Mouse (Mus musculus) CD4-positive, CD25-positive, alpha-beta regulatory T cell, adult 2 months (primary cell): ENCODE results near the gene Gm4027.
"Not testable (repeated sequence)": the region's sequence is repeated elsewhere in the genome, so short reads cannot be mapped to it uniquely, and the experiment has no call there.

ENCODE experiments used
- DNase-seq: peaks from one replicate; pipeline ENCODE4 v3.0.0-alpha.2; 2012; ENCODE audit warnings: low read depth, low spot score

Gene Gm4027

GRCm38 (mm10) chr12:87618569-87618968, at the start of gene Gm4027:
Gm4027 (plus strand) TSS chr12:87618869.
- DNase-seq: not testable (repeated sequence)

- not testable (repeated sequence) for DNase-seq
Measured at GRCm38 (mm10) chr12:87601388-87601787, 17.3 kb upstream of the Gm4027 start.

- not testable (repeated sequence) for DNase-seq
Measured at GRCm38 (mm10) chr12:87602388-87602787, 16.3 kb upstream of the Gm4027 start, which contains the start of gene Oog1. Oog1 (plus strand) TSS chr12:87602688.

GRCm38 (mm10) chr12:87644520-87644919, 25.9 kb downstream of the Gm4027 start, which contains the start of gene Gm16381:
Gm16381 (minus strand) TSS chr12:87644620.
- DNase-seq: not testable (repeated sequence)

DNA sequence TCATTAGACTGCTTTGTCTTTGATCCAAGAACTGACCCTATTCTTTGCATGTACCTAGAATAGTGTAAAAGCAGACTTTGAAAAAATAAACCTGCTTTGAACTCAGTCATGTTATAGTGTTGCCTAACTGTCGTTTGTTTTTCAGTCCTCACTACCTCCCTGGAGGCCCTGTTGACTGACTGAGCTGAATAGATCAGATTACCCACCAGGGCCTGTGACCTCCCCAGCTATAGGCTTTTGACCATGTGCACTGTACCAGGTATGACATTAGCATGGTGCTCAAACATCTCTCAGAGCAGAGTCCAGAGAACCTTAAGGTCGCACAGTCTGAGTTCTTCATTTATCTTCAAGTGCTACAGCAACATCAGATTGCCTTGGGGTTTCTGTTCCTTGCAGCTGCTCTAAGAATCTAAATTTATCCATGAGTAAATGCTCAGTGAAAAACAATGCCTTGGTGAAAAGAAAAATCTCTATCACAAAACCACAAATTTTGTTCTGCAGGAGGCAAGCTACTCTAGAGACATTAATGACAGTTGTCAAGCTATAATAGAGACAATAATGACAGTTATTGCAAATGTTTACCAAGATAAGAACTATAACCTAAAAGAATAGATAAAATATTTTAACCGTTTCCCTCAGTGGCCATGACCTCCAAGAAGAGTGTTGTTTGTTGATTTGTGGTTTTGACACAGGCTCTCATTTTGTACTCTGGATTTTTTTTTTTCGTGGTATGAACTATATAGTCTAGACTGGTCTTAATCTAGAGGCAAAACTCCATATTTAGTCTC, 34.4 kb downstream of the Gm4027 start:
- not testable (repeated sequence) for DNase-seq
